Mouse (Mus musculus) embryo, embryonic 11.5 days (tissue): Measurements from ENCODE around the gene Rimklb.
"Not testable (repeated sequence)": the region's sequence is repeated elsewhere in the genome, so short reads cannot be mapped to it uniquely, and the experiment has no call there.

Experiments used
- DNase-seq: peaks from one replicate; pipeline ENCODE4 v3.0.0-alpha.2; 2012; ENCODE audit warnings: low read depth, low spot score

Rimklb gene

GRCm38 (mm10) chr6:122498661-122499060 is at the start of gene Rimklb:
Gene Rimklb (minus strand): TSS chr6:122498761.
- DNase-seq: no peak

- DNase-seq: no peak
These were observed 47.4 kb upstream of the Rimklb start for GRCm38 (mm10) chr6:122545948-122546347.

- no peak for DNase-seq
These were observed 46.8 kb upstream of the Rimklb start for GRCm38 (mm10) chr6:122545289-122545882.

- DNase-seq: no peak
These were observed 46.1 kb upstream of the Rimklb start for GRCm38 (mm10) chr6:122544672-122545071.

- no peak for DNase-seq
These were observed 45.0 kb upstream of the Rimklb start for GRCm38 (mm10) chr6:122543574-122543973.

- DNase-seq: not testable (repeated sequence)
These were observed 43.9 kb upstream of the Rimklb start for GRCm38 (mm10) chr6:122542459-122542858.

GRCm38 (mm10) chr6:122539564-122539963 is 41.0 kb upstream of the Rimklb start:
- no peak for DNase-seq

- DNase-seq: no peak
These were observed 35.5 kb upstream of the Rimklb start for GRCm38 (mm10) chr6:122534032-122534431.

GRCm38 (mm10) chr6:122532883-122533302 is 34.3 kb upstream of the Rimklb start:
- DNase-seq: no peak

- DNase-seq: no peak
These were observed 33.1 kb upstream of the Rimklb start for GRCm38 (mm10) chr6:122531466-122532174.

GRCm38 (mm10) chr6:122528136-122528535 is 29.6 kb upstream of the Rimklb start:
- no peak for DNase-seq

- DNase-seq: no peak
These were observed 29.0 kb upstream of the Rimklb start for GRCm38 (mm10) chr6:122527596-122527995.

- DNase-seq: no peak
These were observed 24.7 kb upstream of the Rimklb start for GRCm38 (mm10) chr6:122523289-122523688.

GRCm38 (mm10) chr6:122522595-122522994 is 24.0 kb upstream of the Rimklb start:
- DNase-seq: peak; percentile 24

- DNase-seq: no peak
These were observed 20.8 kb upstream of the Rimklb start for GRCm38 (mm10) chr6:122519384-122519783.

- DNase-seq: no peak
These were observed 19.1 kb upstream of the Rimklb start for GRCm38 (mm10) chr6:122517668-122518067.

GRCm38 (mm10) chr6:122515762-122516161 is 17.2 kb upstream of the Rimklb start:
- DNase-seq: not testable (repeated sequence)

GRCm38 (mm10) chr6:122514312-122514711 is 15.8 kb upstream of the Rimklb start:
- DNase-seq: no peak

- no peak for DNase-seq
These were observed 14.6 kb upstream of the Rimklb start for GRCm38 (mm10) chr6:122512914-122513878.

- no peak for DNase-seq
These were observed 9.9 kb upstream of the Rimklb start for GRCm38 (mm10) chr6:122508494-122508893.

- no peak for DNase-seq
These were observed 7.0 kb upstream of the Rimklb start, which contains the start of gene Mfap5 for GRCm38 (mm10) chr6:122505545-122505944. Gene Mfap5 (plus strand): TSS chr6:122505845.

GRCm38 (mm10) chr6:122505041-122505440 is 6.5 kb upstream of the Rimklb start:
- no peak for DNase-seq
